Mouse (Mus musculus) ovary, postnatal 14 days (tissue): ENCODE measurements around the gene H2al1a.
"Not testable (repeated sequence)": the region's sequence is repeated elsewhere in the genome, so short reads cannot be mapped to it uniquely, and the experiment has no call there.

Experiments
- DNase-seq: peaks from one replicate; pipeline ENCODE4 v3.0.0; 2022; ENCODE audit warnings: low spot score

H2al1a gene

GRCm38 (mm10) chrX:11298957-11299356 is at the start of gene H2al1a:
TSS of gene H2al1a (plus strand) at chrX:11299257.
- not testable (repeated sequence) for DNase-seq

DNA sequence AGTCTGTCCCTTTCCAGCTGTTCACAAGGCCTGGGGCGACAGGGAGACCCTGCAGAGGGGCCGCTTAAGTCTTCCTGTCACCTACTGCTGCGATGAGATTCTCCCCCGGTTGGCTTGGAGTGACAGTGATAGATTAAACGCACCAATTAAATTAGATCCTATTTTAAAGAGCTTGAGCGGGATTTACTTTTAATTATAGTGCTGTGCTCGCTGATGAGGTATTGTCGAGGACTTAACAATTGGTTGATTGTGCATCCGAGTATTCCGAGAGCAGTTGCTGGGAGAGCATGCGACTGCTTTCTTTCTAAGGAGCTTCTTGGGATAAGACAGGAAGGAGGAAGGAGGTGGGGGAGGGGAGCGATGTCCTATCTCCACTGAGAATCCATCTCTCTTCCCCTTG is 48.9 kb upstream of the H2al1a start:
- DNase-seq = no peak

DNA sequence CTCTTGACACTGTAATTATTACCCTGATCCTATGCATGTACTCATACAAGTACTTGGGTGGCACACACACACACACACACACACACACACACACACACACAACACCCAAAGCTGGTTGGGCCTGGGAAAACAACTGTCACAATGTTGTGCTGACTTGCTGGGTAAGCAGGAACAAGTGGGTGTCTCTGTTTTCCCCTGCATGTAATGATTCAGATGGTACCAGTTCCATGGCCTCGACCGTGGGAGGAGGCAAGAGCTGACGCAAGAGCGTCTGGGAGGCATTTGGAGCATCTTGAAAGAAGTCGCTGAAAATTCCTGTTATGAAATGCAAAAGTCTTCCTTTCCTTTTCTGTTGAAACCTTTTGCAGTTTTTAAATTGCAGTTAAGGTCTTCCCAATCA is 45.0 kb upstream of the H2al1a start:
- no peak for DNase-seq

- DNase-seq = no peak
Observed at GRCm38 (mm10) chrX:11254521-11255207, 44.4 kb upstream of the H2al1a start.

DNA sequence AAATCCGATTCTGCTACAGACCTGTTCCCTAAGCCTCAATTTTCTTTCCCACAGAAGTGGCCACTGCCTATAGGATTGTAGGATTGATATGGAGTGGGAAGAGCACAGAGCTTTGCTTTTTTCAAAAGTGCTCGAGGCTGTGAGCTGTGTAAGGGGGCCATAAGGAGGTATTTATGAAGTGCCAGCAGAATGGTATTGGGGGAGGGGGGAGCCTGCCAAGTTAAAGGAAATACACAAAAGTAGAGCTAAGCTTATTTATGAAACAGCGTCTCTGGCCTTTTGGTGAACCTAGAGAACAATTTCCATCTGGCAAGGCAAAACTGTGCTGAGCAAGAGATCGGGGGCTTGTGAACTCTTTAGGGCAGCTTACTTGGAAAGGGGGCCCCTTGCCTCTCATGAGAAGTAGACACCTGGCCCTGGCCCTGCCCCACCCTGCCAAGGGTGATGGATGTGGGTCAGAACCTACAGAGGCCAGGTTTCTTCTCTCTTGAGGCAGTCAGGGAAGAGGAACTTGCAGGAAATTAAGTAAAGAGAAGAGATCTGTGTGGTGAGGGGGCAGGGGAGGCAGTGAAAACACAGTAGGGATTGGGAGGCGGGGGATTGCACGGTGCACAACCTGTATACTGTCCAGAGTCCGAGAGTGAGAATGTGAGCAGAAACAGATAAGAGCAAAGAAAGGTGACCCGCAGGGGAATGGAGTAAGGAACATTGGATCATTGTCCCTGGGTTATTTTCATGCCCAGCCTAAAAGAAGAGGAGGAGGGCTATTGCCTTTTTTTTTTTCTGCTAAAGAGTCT is 43.3 kb upstream of the H2al1a start:
- no peak for DNase-seq

- no peak for DNase-seq
Observed at GRCm38 (mm10) chrX:11264918-11265317, 34.1 kb upstream of the H2al1a start.

DNA sequence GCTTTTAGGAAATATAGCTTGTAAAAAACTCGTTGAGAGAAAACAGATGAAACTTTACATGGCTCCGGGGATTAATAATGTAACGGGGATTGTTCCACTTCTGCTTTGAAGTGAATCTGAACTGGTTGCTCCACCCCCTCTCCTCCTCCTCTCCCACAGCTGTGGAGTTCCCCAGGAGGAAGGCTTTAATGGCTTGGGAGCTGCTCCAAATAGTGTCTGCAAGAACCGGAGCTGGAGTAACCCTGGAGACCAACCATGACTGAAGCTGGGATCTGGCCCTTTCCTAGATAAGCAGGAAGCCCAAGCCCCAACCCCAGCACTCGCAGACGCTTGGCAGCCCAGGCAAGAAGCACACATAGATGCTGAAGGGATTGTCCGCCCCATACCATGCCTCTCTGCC is 31.3 kb upstream of the H2al1a start:
- peak; percentile 22 for DNase-seq

DNA sequence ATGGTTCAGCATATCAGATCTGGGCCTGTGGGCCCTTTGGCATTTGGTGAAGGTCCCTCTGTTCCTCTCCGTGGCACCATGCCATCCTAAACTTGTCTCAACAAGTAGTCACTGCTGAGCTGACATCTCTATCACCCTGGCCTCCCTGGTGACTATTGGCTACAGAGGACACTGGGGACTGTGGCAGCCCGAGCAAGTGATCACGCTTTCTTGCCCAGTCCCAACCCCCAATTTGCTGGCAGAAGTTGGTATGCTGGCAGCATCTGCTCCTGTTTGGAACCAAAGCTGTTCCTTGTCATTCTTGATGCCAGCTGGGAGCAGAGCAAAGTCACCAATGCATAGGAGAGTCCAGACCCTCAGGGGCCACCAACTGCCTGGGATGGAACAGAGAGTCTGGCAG is 30.0 kb upstream of the H2al1a start:
- no peak for DNase-seq

GRCm38 (mm10) chrX:11273190-11273589 is 25.9 kb upstream of the H2al1a start:
- DNase-seq = no peak

DNA sequence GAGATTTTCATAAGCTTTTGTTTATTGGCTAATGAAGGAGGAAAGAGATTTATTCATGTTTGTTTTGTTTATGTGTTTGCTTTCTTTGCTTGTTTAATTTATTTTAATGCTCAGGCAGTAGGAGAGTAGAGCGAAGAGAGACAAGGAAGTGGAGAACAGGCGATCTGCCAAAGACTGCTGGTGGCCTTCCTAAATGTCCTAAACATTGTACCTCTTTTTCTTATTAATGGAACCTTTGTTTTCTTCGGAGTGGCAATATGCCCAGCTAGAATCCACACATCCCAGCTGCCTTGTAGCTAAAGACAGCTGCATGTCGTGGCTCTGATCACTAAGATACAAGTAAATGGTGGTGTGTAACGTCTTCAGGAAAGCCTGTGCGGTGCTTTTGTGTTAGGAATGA is 22.0 kb upstream of the H2al1a start:
- no peak for DNase-seq

- no peak for DNase-seq
Observed at GRCm38 (mm10) chrX:11280741-11281140, 18.3 kb upstream of the H2al1a start.

GRCm38 (mm10) chrX:11288306-11288882 is 10.7 kb upstream of the H2al1a start:
- DNase-seq = no peak

DNA sequence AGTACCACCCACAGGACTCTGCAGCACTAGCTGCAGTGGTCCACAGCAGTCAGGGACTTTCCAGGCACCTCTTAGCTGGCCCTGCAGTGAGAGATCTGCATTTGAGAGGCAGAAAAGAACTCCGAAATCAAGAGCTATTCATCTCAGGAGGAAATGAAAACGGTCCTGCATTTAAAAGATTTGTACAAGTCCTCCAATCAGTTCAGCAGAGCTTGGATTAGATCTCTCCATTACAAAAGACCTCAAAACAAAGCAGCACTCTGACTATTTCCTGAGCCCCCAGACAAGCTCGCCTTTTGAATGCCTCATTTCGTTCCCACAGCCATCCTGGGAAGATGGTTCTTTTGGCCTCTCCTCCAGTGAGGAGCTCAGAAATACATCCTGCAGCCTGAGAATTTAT is 9.8 kb upstream of the H2al1a start:
- no peak for DNase-seq

- DNase-seq = not testable (repeated sequence)
Observed at GRCm38 (mm10) chrX:11302132-11302531, 3.1 kb downstream of the H2al1a start, which contains the start of gene H2al1b. TSS of gene H2al1b (plus strand) at chrX:11302432.

DNA sequence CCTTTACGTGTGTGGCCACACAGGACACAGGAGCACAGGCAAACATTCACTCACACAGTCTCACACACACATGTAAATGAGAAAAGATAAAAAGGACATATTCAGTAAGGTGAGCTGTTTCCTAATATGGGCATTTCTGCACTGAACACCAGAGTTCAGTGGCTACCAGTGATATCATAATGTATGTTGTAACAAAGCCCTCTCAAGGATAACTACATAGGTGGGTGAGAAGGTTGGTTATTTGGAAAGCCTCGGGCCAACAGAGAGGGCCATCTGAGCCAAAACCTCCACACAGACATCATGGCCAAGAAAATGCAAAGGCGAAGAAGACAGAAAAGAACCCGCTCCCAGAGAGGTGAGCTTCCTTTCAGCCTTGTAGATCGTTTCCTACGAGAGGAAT is 6.3 kb downstream of the H2al1a start, which contains the start of gene H2al1c:
Gene H2al1c, plus strand, starts transcription at position 301 of the 400 bp plus-strand sequence.
- not testable (repeated sequence) for DNase-seq

GRCm38 (mm10) chrX:11308524-11308923 is 9.5 kb downstream of the H2al1a start, which contains the start of gene H2al1d:
TSS of gene H2al1d (plus strand) at chrX:11308824.
- DNase-seq = not testable (repeated sequence)

GRCm38 (mm10) chrX:11311634-11312033 is 12.6 kb downstream of the H2al1a start, which contains the start of gene H2al1e:
TSS of gene H2al1e (plus strand) at chrX:11311934.
- DNase-seq = not testable (repeated sequence)

DNA sequence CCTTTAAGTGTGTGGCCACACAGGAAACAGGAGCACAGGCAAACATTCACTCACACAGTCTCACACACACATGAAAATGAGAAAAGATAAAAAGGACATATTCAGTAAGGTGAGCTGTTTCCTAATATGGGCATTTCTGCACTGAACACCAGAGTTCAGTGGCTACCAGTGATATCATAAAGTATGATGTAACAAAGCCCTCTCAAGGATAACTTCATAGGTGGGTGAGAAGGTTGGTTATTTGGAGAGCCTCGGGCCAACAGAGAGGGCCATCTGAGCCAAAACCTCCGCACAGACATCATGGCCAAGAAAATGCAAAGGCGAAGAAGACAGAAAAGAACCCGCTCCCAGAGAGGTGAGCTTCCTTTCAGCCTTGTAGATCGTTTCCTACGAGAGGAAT is 15.8 kb downstream of the H2al1a start, which contains the start of gene H2al1f:
Gene H2al1f, plus strand, starts transcription at position 301 of the 400 bp plus-strand sequence.
- not testable (repeated sequence) for DNase-seq

- not testable (repeated sequence) for DNase-seq
Observed at GRCm38 (mm10) chrX:11317956-11318355, 18.9 kb downstream of the H2al1a start, which contains the start of gene H2al1g. TSS of gene H2al1g (plus strand) at chrX:11318256.

DNA sequence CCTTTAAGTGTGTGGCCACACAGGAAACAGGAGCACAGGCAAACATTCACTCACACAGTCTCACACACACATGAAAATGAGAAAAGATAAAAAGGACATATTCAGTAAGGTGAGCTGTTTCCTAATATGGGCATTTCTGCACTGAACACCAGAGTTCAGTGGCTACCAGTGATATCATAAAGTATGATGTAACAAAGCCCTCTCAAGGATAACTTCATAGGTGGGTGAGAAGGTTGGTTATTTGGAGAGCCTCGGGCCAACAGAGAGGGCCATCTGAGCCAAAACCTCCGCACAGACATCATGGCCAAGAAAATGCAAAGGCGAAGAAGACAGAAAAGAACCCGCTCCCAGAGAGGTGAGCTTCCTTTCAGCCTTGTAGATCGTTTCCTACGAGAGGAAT is 22.1 kb downstream of the H2al1a start, which contains the start of gene H2al1h:
Gene H2al1h, plus strand, starts transcription at position 301 of the 400 bp plus-strand sequence.
- DNase-seq = not testable (repeated sequence)

DNA sequence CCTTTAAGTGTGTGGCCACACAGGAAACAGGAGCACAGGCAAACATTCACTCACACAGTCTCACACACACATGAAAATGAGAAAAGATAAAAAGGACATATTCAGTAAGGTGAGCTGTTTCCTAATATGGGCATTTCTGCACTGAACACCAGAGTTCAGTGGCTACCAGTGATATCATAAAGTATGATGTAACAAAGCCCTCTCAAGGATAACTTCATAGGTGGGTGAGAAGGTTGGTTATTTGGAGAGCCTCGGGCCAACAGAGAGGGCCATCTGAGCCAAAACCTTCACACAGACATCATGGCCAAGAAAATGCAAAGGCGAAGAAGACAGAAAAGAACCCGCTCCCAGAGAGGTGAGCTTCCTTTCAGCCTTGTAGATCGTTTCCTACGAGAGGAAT is 25.3 kb downstream of the H2al1a start, which contains the start of gene H2al1i:
Gene H2al1i, plus strand, starts transcription at position 301 of the 400 bp plus-strand sequence.
- not testable (repeated sequence) for DNase-seq

DNA sequence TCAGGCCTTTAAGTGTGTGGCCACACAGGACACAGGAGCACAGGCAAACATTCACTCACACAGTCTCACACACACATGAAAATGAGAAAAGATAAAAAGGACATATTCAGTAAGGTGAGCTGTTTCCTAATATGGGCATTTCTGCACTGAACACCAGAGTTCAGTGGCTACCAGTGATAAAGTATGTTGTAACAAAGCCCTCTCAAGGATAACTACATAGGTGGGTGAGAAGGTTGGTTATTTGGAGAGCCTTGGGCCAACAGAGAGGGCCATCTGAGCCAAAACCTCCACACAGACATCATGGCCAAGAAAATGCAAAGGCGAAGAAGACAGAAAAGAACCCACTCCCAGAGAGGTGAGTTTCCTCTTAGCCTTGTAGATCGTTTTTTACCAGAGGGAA is 28.5 kb downstream of the H2al1a start, which contains the start of gene H2al1j:
Gene H2al1j, plus strand, starts transcription at position 301 of the 400 bp plus-strand sequence.
- DNase-seq = not testable (repeated sequence)
